34 mouse cellular contexts compared by ENCODE assay signal in genomic region chr10:52321918-52322317, GRCm38 (mm10). TPM values are rescaled to one million over a fixed set of nuclear protein-coding genes. Genes with fewer than 3 reads are reported as not detected.
DNase-seq lines count a peak whose midpoint lies in the region; ATAC-seq and TF ChIP-seq lines count a peak whose summit lies in the region.
"Had no signal": no experiment of that assay in that cellular context is flagged by ENCODE, and none has a peak within 500 bp of the region (broad histone marks: within the 10 kb centered on the region; RNA-seq: fewer than 3 reads in every experiment).

No protein-coding gene starts in this region.

- TF ChIP-seq EP300 in MEL (IDR thresholded peaks at IDR 0.05; ENCODE audit: low read depth in 1 of 2, low read length in 2 of 2), result no peak

- no peak for TF ChIP-seq RAD21 in MEL (IDR thresholded peaks at IDR 0.05; ENCODE audit: low read depth, low read length)

- H3K9ac ChIP-seq in MEL (ENCODE audit: control insufficient read depth, low read depth, low read length, poor library complexity, severe bottlenecking), result no peak overlapping the region
- H3K9ac ChIP-seq: embryonic facial prominence, embryonic 15.5 days; forebrain, embryonic 13.5 days; heart, embryonic 13.5 days; hindbrain, embryonic 12.5 days; hindbrain, embryonic 15.5 days had no signal

- no peak overlapping the region for H3K4me3 ChIP-seq in MEL (ENCODE audit: control insufficient read depth in 1 of 2, insufficient read depth in 1 of 2, low read depth in 2 of 2, low read length in 2 of 2)
- H3K4me3 ChIP-seq: embryonic facial prominence, embryonic 15.5 days; forebrain, embryonic 13.5 days; heart, embryonic 10.5 days; heart, embryonic 13.5 days; hindbrain, embryonic 12.5 days; hindbrain, embryonic 15.5 days had no signal

- no peaks in the 10 kb centered on the region for H3K36me3 ChIP-seq in MEL (ENCODE audit: control insufficient read depth in 1 of 2, insufficient read depth in 2 of 2, low read length in 2 of 2)
- H3K36me3 ChIP-seq: hindbrain, embryonic 15.5 days had no signal

- ATAC-seq in frontal cortex, adult (ENCODE audit: low TSS enrichment), result no peak
- ATAC-seq: forebrain, embryonic 13.5 days; forebrain, embryonic 16.5 days; intestine, postnatal 0 days had no signal

- H3K4me1 ChIP-seq in MEL (ENCODE audit: control insufficient read depth in 1 of 2, insufficient read depth in 2 of 2, low read length in 2 of 2), result no peaks in the 10 kb centered on the region
- H3K4me1 ChIP-seq: embryonic facial prominence, embryonic 15.5 days; forebrain, embryonic 13.5 days; heart, embryonic 10.5 days; heart, embryonic 13.5 days; hindbrain, embryonic 12.5 days; hindbrain, embryonic 15.5 days had no signal

- DNase-seq in heart, adult 11 months, result peak; percentile 39
- no peak for DNase-seq in heart, adult 8-10 months (ENCODE audit: low spot score)
- no peak for DNase-seq in MEL (ENCODE audit: low read depth, low spot score)
- peak; percentile 25 for DNase-seq in brain, adult 2 months (ENCODE audit: low read depth, low spot score)
- DNase-seq in gastrocnemius, postnatal 25 days, result no peak
- DNase-seq: adrenal gland, adult 2 months; adrenal gland, postnatal 14 days; cerebellum, adult 11-12 months; cerebellum, adult 8-10 months; cerebellum, postnatal 10 days; cerebellum, postnatal 36 days; embryo, embryonic 11 days; gastrocnemius, postnatal 36 days; heart, adult 18-20 months; heart, postnatal 14 days; heart, postnatal 4 days; kidney, adult 8-10 months had no signal

- no peaks in the 10 kb centered on the region for H3K27me3 ChIP-seq in MEL (ENCODE audit: control insufficient read depth in 1 of 2, insufficient read depth in 2 of 2, low read length in 2 of 2)
- H3K27me3 ChIP-seq: embryonic facial prominence, embryonic 15.5 days; forebrain, embryonic 13.5 days; heart, embryonic 13.5 days; hindbrain, embryonic 12.5 days; hindbrain, embryonic 15.5 days had no signal

- no peak for TF ChIP-seq CTCF in MEL (IDR thresholded peaks at IDR 0.05 in 2 of 3, conservative IDR thresholded peaks at IDR 0.05 in 1 of 3; ENCODE audit: control insufficient read depth in 1 of 3, insufficient read depth in 1 of 3, low read depth in 2 of 3, low read length in 3 of 3, poor library complexity in 1 of 3, severe bottlenecking in 1 of 3)

- no peak overlapping the region for H3K27ac ChIP-seq in MEL (ENCODE audit: control insufficient read depth, low read depth, low read length)
- H3K27ac ChIP-seq: embryonic facial prominence, embryonic 15.5 days; forebrain, embryonic 13.5 days; heart, embryonic 10.5 days; heart, embryonic 13.5 days; hindbrain, embryonic 12.5 days; hindbrain, embryonic 15.5 days had no signal

- TF ChIP-seq POLR2A in MEL (IDR thresholded peaks at IDR 0.05; ENCODE audit: control insufficient read depth in 1 of 2, insufficient read depth in 1 of 2, low read depth in 1 of 2, low read length in 2 of 2, poor library complexity in 1 of 2), result no peak

- no peaks in the 10 kb centered on the region for H3K9me3 ChIP-seq in MEL (replicated peaks; ENCODE audit: insufficient read depth, low read length)
- H3K9me3 ChIP-seq: embryonic facial prominence, embryonic 15.5 days; forebrain, embryonic 13.5 days; heart, embryonic 10.5 days; heart, embryonic 13.5 days; hindbrain, embryonic 12.5 days; hindbrain, embryonic 15.5 days had no signal

- H3K79me2 ChIP-seq in MEL (ENCODE audit: control insufficient read depth, insufficient read depth, low read length, poor library complexity), result no peaks in the 10 kb centered on the region

TF ChIP-seq in MEL, 35 proteins besides CTCF, POLR2A, EP300 and RAD21:
- TF ChIP-seq TBP (IDR thresholded peaks at IDR 0.05; ENCODE audit: low read depth, low read length), result 0 out of 2 replicates have a peak, but pooled peaks have one; percentile 53
- no peak for TF ChIP-seq SMC3 (IDR thresholded peaks at IDR 0.05; ENCODE audit: low read depth, low read length)
- no peak for TF ChIP-seq ZNF384 (IDR thresholded peaks at IDR 0.05; ENCODE audit: low read depth, low read length)

RNA-seq across cellular contexts. Expression of gene Gm26741, which starts 36.6 kb away (rescaled TPM):
- total RNA-seq in heart, adult 8-10 months (2022), result not detected
- total RNA-seq in MEL (2012; rRNA removed), result not detected in 2 replicates
- polyA plus RNA-seq in MEL (2012; ENCODE audit: insufficient read depth in 1 of 2, insufficient read length in 2 of 2, low read depth in 1 of 2, low replicate concordance in 2 of 2, missing spikeins in 1 of 2), result not detected
- not detected for total RNA-seq in gastrocnemius, postnatal 25 days (2021)
- total RNA-seq: adrenal gland, adult 2 months; adrenal gland, postnatal 14 days; adrenal gland, postnatal 4 days; ES-E14; gastrocnemius, adult 8-10 months; gastrocnemius, postnatal 36 days; heart, adult 18-20 months; heart, postnatal 14 days; heart, postnatal 4 days had no signal
- polyA plus RNA-seq: adrenal gland, adult 2 months; brain, embryonic 14.5 days; cortical plate, adult 2 months; embryonic facial prominence, embryonic 11.5 days; embryonic facial prominence, embryonic 15.5 days; forebrain, embryonic 13.5 days; forebrain, embryonic 16.5 days; heart, embryonic 10.5 days; heart, embryonic 13.5 days; heart, embryonic 16.5 days; hindbrain, embryonic 12.5 days; hindbrain, embryonic 15.5 days; intestine, embryonic 14.5 days; intestine, postnatal 0 days had no signal

Comparison
In these comparisons a context has a peak if more than half of its experiments do, and no peak if none do; other contexts are left out.
1. DNase-seq: peak in heart, adult 11 months (single experiment) and brain, adult 2 months (single experiment); none in heart, adult 8-10 months (single experiment), MEL (single experiment) and gastrocnemius, postnatal 25 days (single experiment).